Mouse (Mus musculus): ENCODE data around the gene Copz2. TPM values are rescaled to one million over a fixed set of nuclear protein-coding genes. Genes with fewer than 3 reads are reported as not detected.
"Not testable (repeated sequence)": the region's sequence is repeated elsewhere in the genome, so short reads cannot be mapped to it uniquely, and the experiment has no call there.

The Copz2 gene
- polyA plus RNA-seq, 1 experiment from 2014 or later, result 191 TPM

- no peak overlapping the region for H3K9ac ChIP-seq
- 19% methylated on average over 8 of the region's 8 CpGs for WGBS
- H3K27ac ChIP-seq (replicated peaks), result 0 out of 2 replicates have a peak overlapping the region, but pooled peaks have one; percentile 1
Measured at GRCm38 (mm10) chr11:96840290-96840689, 9.4 kb upstream of the Copz2 start.

GRCm38 (mm10) chr11:96843627-96844026, 6.0 kb upstream of the Copz2 start:
- 50% methylated on average over 3 of the region's 3 CpGs for WGBS
- no peak overlapping the region for H3K4me3 ChIP-seq (replicated peaks)
- no peak overlapping the region for H3K4me2 ChIP-seq (replicated peaks)
- H3K36me3 ChIP-seq, result no peaks in the 10 kb centered on the region
- H3K4me1 ChIP-seq, result peaks cover 5% of the 10 kb centered on the region; the same call in 1 of the 2 replicates
- no peaks in the 10 kb centered on the region for H3K27me3 ChIP-seq
- no peaks in the 10 kb centered on the region for H3K9me3 ChIP-seq (replicated peaks)
- no peak overlapping the region for H3K9ac ChIP-seq
- H3K27ac ChIP-seq (replicated peaks), result no peak overlapping the region
- no peak for ATAC-seq (ENCODE audit: insufficient number of reproducible peaks, low FRiP score, low TSS enrichment, low read depth)

More at GRCm38 (mm10) chr11:96840290-96840689, 9.4 kb upstream of the Copz2 start:
- Histone ChIP-seq H3K27me3 (no peaks in the 10 kb centered on the region), H3K9me3 (replicated peaks) (no peaks in the 10 kb centered on the region), H3K4me3 (replicated peaks) (no peak overlapping the region), H3K36me3 (no peaks in the 10 kb centered on the region), H3K4me2 (replicated peaks) (no peak overlapping the region), H3K4me1 (peaks cover 5% of the 10 kb centered on the region; the same call in 1 of the 2 replicates)
- no peak for ATAC-seq (ENCODE audit: insufficient number of reproducible peaks, low FRiP score, low TSS enrichment, low read depth)

- no peak overlapping the region for H3K9ac ChIP-seq
- no peak overlapping the region for H3K4me3 ChIP-seq (replicated peaks)
- 48% methylated on average over 3 of the region's 3 CpGs for WGBS
- no peaks in the 10 kb centered on the region for H3K27me3 ChIP-seq
- H3K4me1 ChIP-seq, result peaks cover 7% of the 10 kb centered on the region; the same call in 1 of the 2 replicates
- H3K36me3 ChIP-seq, result 0 out of 2 replicates have a peak, but pooled peaks cover 1% of the 10 kb centered on the region
- H3K27ac ChIP-seq (replicated peaks), result no peak overlapping the region
- no peak overlapping the region for H3K4me2 ChIP-seq (replicated peaks)
- no peak for ATAC-seq (ENCODE audit: insufficient number of reproducible peaks, low FRiP score, low TSS enrichment, low read depth)
- no peaks in the 10 kb centered on the region for H3K9me3 ChIP-seq (replicated peaks)
Measured at GRCm38 (mm10) chr11:96847240-96847639, 2.4 kb upstream of the Copz2 start.

GRCm38 (mm10) chr11:96848694-96849093, 976 bp upstream of the Copz2 start:
- no peak overlapping the region for H3K4me3 ChIP-seq (replicated peaks)
- no peak overlapping the region for H3K27ac ChIP-seq (replicated peaks)
- no peak overlapping the region for H3K4me2 ChIP-seq (replicated peaks)
- peaks cover 7% of the 10 kb centered on the region; the same call in 1 of the 2 replicates for H3K4me1 ChIP-seq
- no peaks in the 10 kb centered on the region for H3K9me3 ChIP-seq (replicated peaks)
- H3K36me3 ChIP-seq, result 0 out of 2 replicates have a peak, but pooled peaks cover 10% of the 10 kb centered on the region
- WGBS, result 70% methylated on average over 9 of the region's 9 CpGs
- ATAC-seq (ENCODE audit: insufficient number of reproducible peaks, low FRiP score, low TSS enrichment, low read depth), result no peak
- no peaks in the 10 kb centered on the region for H3K27me3 ChIP-seq
- H3K9ac ChIP-seq, result no peak overlapping the region

GRCm38 (mm10) chr11:96849145-96849544, 525 bp upstream of the Copz2 start:
- H3K9me3 ChIP-seq (replicated peaks); H3K4me1 ChIP-seq; ATAC-seq (ENCODE audit: insufficient number of reproducible peaks, low FRiP score, low TSS enrichment, low read depth); H3K27me3 ChIP-seq: not testable (repeated sequence)
- peak overlapping the region; percentile 66 for H3K4me3 ChIP-seq (replicated peaks)
- H3K27ac ChIP-seq (replicated peaks), result peak overlapping the region; percentile 80; the same call in 1 of the 2 replicates
- peak overlapping the region; percentile 75; the same call in 1 of the 2 replicates for H3K9ac ChIP-seq
- peaks cover 13% of the 10 kb centered on the region; the same call in 1 of the 2 replicates for H3K36me3 ChIP-seq
- WGBS, result 72% methylated on average over 5 of the region's 5 CpGs
- H3K4me2 ChIP-seq (replicated peaks), result peak overlapping the region; percentile 75

- H3K9ac ChIP-seq, result no peak overlapping the region
Measured at GRCm38 (mm10) chr11:96857446-96857845, 7.8 kb downstream of the Copz2 start.

GRCm38 (mm10) chr11:96859635-96860034, 10.0 kb downstream of the Copz2 start:
- Histone ChIP-seq H3K27ac (replicated peaks) (0 out of 2 replicates have a peak overlapping the region, but pooled peaks have one; percentile 1), H3K36me3 (0 out of 2 replicates have a peak, but pooled peaks cover 19% of the 10 kb centered on the region), H3K4me1 (peaks cover 32% of the 10 kb centered on the region), H3K9me3 (replicated peaks) (no peaks in the 10 kb centered on the region), H3K9ac (no peak overlapping the region), H3K27me3 (no peaks in the 10 kb centered on the region), H3K4me3 (replicated peaks) (no peak overlapping the region), H3K4me2 (replicated peaks) (no peak overlapping the region)
- WGBS, result 77% methylated on average over 4 of the region's 4 CpGs
- ATAC-seq (ENCODE audit: insufficient number of reproducible peaks, low FRiP score, low TSS enrichment, low read depth), result no peak

More at GRCm38 (mm10) chr11:96857446-96857845, 7.8 kb downstream of the Copz2 start:
- no peaks in the 10 kb centered on the region for H3K27me3 ChIP-seq
- peaks cover 31% of the 10 kb centered on the region; the same call in 1 of the 2 replicates for H3K36me3 ChIP-seq
- H3K4me2 ChIP-seq (replicated peaks), result no peak overlapping the region
- H3K4me3 ChIP-seq (replicated peaks), result no peak overlapping the region
- peaks cover 16% of the 10 kb centered on the region for H3K4me1 ChIP-seq
- ATAC-seq (ENCODE audit: insufficient number of reproducible peaks, low FRiP score, low TSS enrichment, low read depth), result no peak
- H3K27ac ChIP-seq (replicated peaks), result no peak overlapping the region
- no peaks in the 10 kb centered on the region for H3K9me3 ChIP-seq (replicated peaks)
- WGBS, result 71% methylated on average over 5 of the region's 5 CpGs

- Histone ChIP-seq H3K9ac (no peak overlapping the region), H3K4me3 (replicated peaks) (no peak overlapping the region), H3K36me3 (0 out of 2 replicates have a peak, but pooled peaks cover 15% of the 10 kb centered on the region), H3K27me3 (no peaks in the 10 kb centered on the region), H3K4me1 (peaks cover 32% of the 10 kb centered on the region), H3K4me2 (replicated peaks) (no peak overlapping the region), H3K9me3 (replicated peaks) (no peaks in the 10 kb centered on the region), H3K27ac (replicated peaks) (peak overlapping the region; percentile 83)
- WGBS, result 12% methylated on average over 8 of the region's 8 CpGs
- ATAC-seq (ENCODE audit: insufficient number of reproducible peaks, low FRiP score, low TSS enrichment, low read depth), result 0 out of 2 replicates have a peak, but pooled peaks have one; percentile 48
Measured at GRCm38 (mm10) chr11:96860564-96860963, 10.9 kb downstream of the Copz2 start.

GRCm38 (mm10) chr11:96861446-96861845, 11.8 kb downstream of the Copz2 start:
- H3K36me3 ChIP-seq, result 0 out of 2 replicates have a peak, but pooled peaks cover 12% of the 10 kb centered on the region
- H3K27me3 ChIP-seq, result no peaks in the 10 kb centered on the region
- WGBS, result under 1% methylated on average over 20 of the region's 20 CpGs
- peak overlapping the region; percentile 49 for H3K4me3 ChIP-seq (replicated peaks)
- peak overlapping the region; percentile 91 for H3K4me2 ChIP-seq (replicated peaks)
- no peaks in the 10 kb centered on the region for H3K9me3 ChIP-seq (replicated peaks)
- H3K27ac ChIP-seq (replicated peaks), result peak overlapping the region; percentile 83
- peaks cover 32% of the 10 kb centered on the region for H3K4me1 ChIP-seq
- H3K9ac ChIP-seq, result no peak overlapping the region
- ATAC-seq (ENCODE audit: insufficient number of reproducible peaks, low FRiP score, low TSS enrichment, low read depth), result peak; percentile 64

- peak; percentile 84 for ATAC-seq (ENCODE audit: insufficient number of reproducible peaks, low FRiP score, low TSS enrichment, low read depth)
- peak overlapping the region; percentile 91 for H3K4me2 ChIP-seq (replicated peaks)
- peak overlapping the region; percentile 49 for H3K4me3 ChIP-seq (replicated peaks)
- peak overlapping the region; percentile 83 for H3K27ac ChIP-seq (replicated peaks)
- H3K9me3 ChIP-seq (replicated peaks), result no peaks in the 10 kb centered on the region
- no peaks in the 10 kb centered on the region for H3K27me3 ChIP-seq
- H3K4me1 ChIP-seq, result peaks cover 32% of the 10 kb centered on the region
- 0 out of 2 replicates have a peak, but pooled peaks cover 9% of the 10 kb centered on the region for H3K36me3 ChIP-seq
- H3K9ac ChIP-seq, result no peak overlapping the region
- WGBS, result under 1% methylated on average over 31 of the region's 31 CpGs
Measured at GRCm38 (mm10) chr11:96861878-96862289, 12.2 kb downstream of the Copz2 start.

GRCm38 (mm10) chr11:96862534-96862933, 12.9 kb downstream of the Copz2 start:
- 62% methylated on average over 12 of the region's 12 CpGs for WGBS
- no peak for ATAC-seq (ENCODE audit: insufficient number of reproducible peaks, low FRiP score, low TSS enrichment, low read depth)
- H3K9me3 ChIP-seq (replicated peaks), result no peaks in the 10 kb centered on the region
- peaks cover 36% of the 10 kb centered on the region for H3K4me1 ChIP-seq
- 0 out of 2 replicates have a peak, but pooled peaks cover 5% of the 10 kb centered on the region for H3K36me3 ChIP-seq
- H3K27ac ChIP-seq (replicated peaks), result peak overlapping the region; percentile 56
- H3K4me3 ChIP-seq (replicated peaks), result no peak overlapping the region
- peak overlapping the region; percentile 91 for H3K4me2 ChIP-seq (replicated peaks)
- no peaks in the 10 kb centered on the region for H3K27me3 ChIP-seq
- no peak overlapping the region for H3K9ac ChIP-seq

Data from embryonic facial prominence, embryonic 15.5 days (tissue).